Mouse (Mus musculus) G1E (cell line): ENCODE results near the gene Zfand6.

Experiments used
- CTCF ChIP-seq: IDR thresholded peaks from 2 replicates; pipeline ENCODE4 v1.5.1; 2012; ENCODE audit warnings: low read depth, low read length, inconsistent platforms, mixed read lengths
- GATA1 ChIP-seq: IDR thresholded peaks from 2 replicates; pipeline ENCODE4 v1.6.1; 2012; ENCODE audit warnings: borderline replicate concordance, low read length, inconsistent platforms, mixed read lengths
- TAL1 ChIP-seq: conservative IDR thresholded peaks from 2 replicates; pipeline ENCODE4 v1.6.1; 2012; ENCODE audit warnings: low read depth, low read length, inconsistent platforms, mixed read lengths

DNA sequence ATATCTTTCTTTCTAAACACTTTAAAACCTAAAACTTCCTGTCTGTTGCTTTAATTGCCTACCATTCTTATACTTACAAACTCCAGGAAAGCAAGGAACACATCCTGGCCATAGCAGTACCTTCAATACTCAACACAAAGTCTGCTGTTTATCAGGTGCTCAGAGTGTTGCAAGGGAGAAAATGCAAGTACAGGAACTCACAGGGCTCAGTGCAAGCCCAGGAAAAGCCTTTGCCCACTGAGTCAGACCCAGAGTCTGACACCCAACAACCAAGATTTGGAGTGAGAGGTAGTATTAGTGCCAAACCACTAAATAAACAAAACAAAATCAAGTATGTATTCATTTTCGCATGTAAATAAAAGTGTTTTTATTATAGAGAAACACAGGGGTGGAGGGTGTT, 5.1 kb downstream of the Zfand6 start:
- TF ChIP-seq CTCF (no peak), GATA1 (no peak), TAL1 (no peak)
